Mouse (Mus musculus) forebrain, embryonic 14.5 days (tissue): Measurements from ENCODE around the gene Yipf4. TPM values are rescaled to one million over a fixed set of nuclear protein-coding genes. Genes with fewer than 3 reads are reported as not detected.
A peak's percentile ranks its signal among the peaks of the same experiment; 100 is the strongest.
"Not testable (repeated sequence)": the region's sequence is repeated elsewhere in the genome, so short reads cannot be mapped to it uniquely, and the experiment has no call there.

Experiments used
- ATAC-seq: fragments of 200-750 bp; cut with Nextera tagmentation; 2 replicates; pipeline ENCODE4 v1.8.0; 2017; ENCODE audit warnings: mild to moderate bottlenecking, moderate library complexity
- DNase-seq: peaks from one replicate; pipeline ENCODE4 v3.0.0-alpha.2; 2015; ENCODE audit warnings: low spot score
- H3K27ac ChIP-seq: fragments of 300-500 bp; sonication (generic); 2 replicates; pipeline ENCODE4 v1.5.1; 2014; ENCODE audit warnings: low read depth, mild to moderate bottlenecking, control low read depth, low read length, moderate library complexity
- H3K27me3 ChIP-seq: fragments of 300-500 bp; sonication (generic); replicated peaks from 2 replicates; pipeline ENCODE4 v1.6.1; 2014; ENCODE audit warnings: low read length, control low read depth, mixed read lengths; ENCODE audit not compliant: control insufficient read depth, insufficient read depth
- H3K36me3 ChIP-seq: fragments of 300-500 bp; sonication (generic); 2 replicates; pipeline ENCODE4 v1.6.1; 2014; ENCODE audit warnings: low read length, control low read depth; ENCODE audit not compliant: control insufficient read depth, insufficient read depth
- H3K4me1 ChIP-seq: fragments of 300-500 bp; sonication (generic); 2 replicates; pipeline ENCODE4 v1.6.1; 2014; ENCODE audit warnings: antibody characterized with exemption, low read length, control low read depth; ENCODE audit not compliant: control insufficient read depth, insufficient read depth
- H3K4me2 ChIP-seq: fragments of 300-500 bp; sonication (generic); 2 replicates; pipeline ENCODE4 v1.6.1; 2014; ENCODE audit warnings: mild to moderate bottlenecking, control low read depth, low read length
- H3K4me3 ChIP-seq: fragments of 300-500 bp; sonication (generic); 2 replicates; pipeline ENCODE4 v1.5.1; 2014; ENCODE audit warnings: low read depth, low read length, control low read depth
- H3K9ac ChIP-seq: fragments of 300-500 bp; sonication (generic); 2 replicates; pipeline ENCODE4 v1.6.1; 2014; ENCODE audit warnings: mild to moderate bottlenecking, low read length, control low read depth, moderate library complexity
- H3K9me3 ChIP-seq: fragments of 300-500 bp; sonication (generic); replicated peaks from 2 replicates; pipeline ENCODE4 v1.6.1; 2016; ENCODE audit warnings: low read length, control low read depth, mixed read lengths; ENCODE audit not compliant: control insufficient read depth
- WGBS: fragments of 180-500 bp; shearing (Covaris S2); extraction: QIAGEN DNeasy Blood & Tissue Kit; methylation state at CpG from one replicate; pipeline ENCODE4 v1.1.7; 2014; 5-methylcytosine and 5-hydroxymethylcytosine counted together
- polyA plus RNA-seq: library from polyadenylated mRNA; unstranded; fragments of >200 nt; fragmentation: Nextera tagmentation; extraction: Ambion mirVana; gene quantifications from 2 replicates; pipeline ENCODE4 v1.2.1, GENCODE M21; 2014

The Yipf4 gene
- polyA plus RNA-seq, 1 experiment from 2014 or later = 67.4 TPM

- H3K27me3 ChIP-seq = no peaks in the 10 kb centered on the region
- no peak within 1 kb of the TSS for H3K4me2 ChIP-seq
- no peak within 1 kb of the TSS for H3K4me3 ChIP-seq
- DNase-seq = no peak
- H3K36me3 ChIP-seq = no peaks in the 10 kb centered on the region
- no peaks in the 10 kb centered on the region for H3K4me1 ChIP-seq
- H3K27ac ChIP-seq = no peak within 1 kb of the TSS
- 60% methylated on average over 8 of the region's 8 CpGs for whole genome bisulfite sequencing
- no peak for ATAC-seq
- no peak within 1 kb of the TSS for H3K9ac ChIP-seq
- no peaks in the 10 kb centered on the region for H3K9me3 ChIP-seq
Observed at GRCm38 (mm10) chr17:74458711-74459408, 30.4 kb upstream of the Yipf4 start, which contains the start of gene Nlrc4. TSS of gene Nlrc4 (minus strand) at chr17:74459142.

- Histone ChIP-seq H3K4me3 (no peak overlapping the region), H3K27ac (no peak overlapping the region), H3K9me3 (no peaks in the 10 kb centered on the region), H3K4me2 (no peak overlapping the region), H3K9ac (no peak overlapping the region), H3K4me1 (no peaks in the 10 kb centered on the region), H3K27me3 (no peaks in the 10 kb centered on the region), H3K36me3 (no peaks in the 10 kb centered on the region)
- DNase-seq (no peak), ATAC-seq (no peak)
Observed at GRCm38 (mm10) chr17:74463510-74463909, 25.8 kb upstream of the Yipf4 start.

- not testable (repeated sequence) for H3K27me3 ChIP-seq, H3K4me2 ChIP-seq, H3K9ac ChIP-seq, H3K4me3 ChIP-seq, ATAC-seq, H3K4me1 ChIP-seq, H3K36me3 ChIP-seq, H3K9me3 ChIP-seq, DNase-seq, H3K27ac ChIP-seq
- 82% methylated on average over 2 of the region's 2 CpGs for WGBS
Observed at GRCm38 (mm10) chr17:74467981-74468380, 21.3 kb upstream of the Yipf4 start.

- not testable (repeated sequence) for DNase-seq, H3K27ac ChIP-seq, H3K4me3 ChIP-seq, H3K9ac ChIP-seq, H3K9me3 ChIP-seq, H3K4me2 ChIP-seq, ATAC-seq, H3K27me3 ChIP-seq, H3K36me3 ChIP-seq, H3K4me1 ChIP-seq
- 82% methylated on average over 6 of the region's 6 CpGs for WGBS
Observed at GRCm38 (mm10) chr17:74470133-74470532, 19.2 kb upstream of the Yipf4 start.

- DNase-seq (no peak), ATAC-seq (no peak)
- H3K36me3 ChIP-seq = no peaks in the 10 kb centered on the region
- WGBS = 85% methylated on average over 14 of the region's 14 CpGs
- no peaks in the 10 kb centered on the region for H3K9me3 ChIP-seq
- no peak overlapping the region for H3K9ac ChIP-seq
- H3K27me3 ChIP-seq = no peaks in the 10 kb centered on the region
- no peak overlapping the region for H3K27ac ChIP-seq
- H3K4me2 ChIP-seq = no peak overlapping the region
- H3K4me1 ChIP-seq = no peaks in the 10 kb centered on the region
- no peak overlapping the region for H3K4me3 ChIP-seq
Observed at GRCm38 (mm10) chr17:74480361-74481069, 8.8 kb upstream of the Yipf4 start.

- H3K4me3 ChIP-seq = peak overlapping the region; percentile 96
- H3K4me1 ChIP-seq = peaks cover 7% of the 10 kb centered on the region; the same call in 1 of the 2 replicates
- ATAC-seq (no peak), DNase-seq (peak; percentile 13)
- H3K9ac ChIP-seq = peak overlapping the region; percentile 89
- no peaks in the 10 kb centered on the region for H3K9me3 ChIP-seq
- H3K36me3 ChIP-seq = peaks cover 23% of the 10 kb centered on the region
- WGBS = 2% methylated on average over 12 of the region's 12 CpGs
- peak overlapping the region; percentile 68; the same call in 1 of the 2 replicates for H3K27ac ChIP-seq
- no peaks in the 10 kb centered on the region for H3K27me3 ChIP-seq
- H3K4me2 ChIP-seq = peak overlapping the region; percentile 71
Observed at GRCm38 (mm10) chr17:74489901-74490220, 568 bp downstream of the Yipf4 start.

- H3K4me3 ChIP-seq = no peak overlapping the region
- H3K9ac ChIP-seq = no peak overlapping the region
- ATAC-seq (no peak), DNase-seq (no peak)
- no peak overlapping the region for H3K4me2 ChIP-seq
- H3K9me3 ChIP-seq = no peaks in the 10 kb centered on the region
- H3K27me3 ChIP-seq = no peaks in the 10 kb centered on the region
- peaks cover 37% of the 10 kb centered on the region for H3K36me3 ChIP-seq
- H3K4me1 ChIP-seq = peaks cover 7% of the 10 kb centered on the region; the same call in 1 of the 2 replicates
- no peak overlapping the region for H3K27ac ChIP-seq
- WGBS = 93% methylated on average over 3 of the region's 3 CpGs
Observed at GRCm38 (mm10) chr17:74491565-74491964, 2.3 kb downstream of the Yipf4 start.

- Histone ChIP-seq H3K9me3 (no peaks in the 10 kb centered on the region), H3K36me3 (peaks cover 47% of the 10 kb centered on the region), H3K4me2 (no peak overlapping the region), H3K4me3 (no peak overlapping the region), H3K27me3 (no peaks in the 10 kb centered on the region), H3K9ac (no peak overlapping the region), H3K4me1 (no peaks in the 10 kb centered on the region), H3K27ac (no peak overlapping the region)
- ATAC-seq (no peak), DNase-seq (no peak)
- 86% methylated on average over 4 of the region's 4 CpGs for WGBS
Observed at GRCm38 (mm10) chr17:74500204-74500603, 10.9 kb downstream of the Yipf4 start.

GRCm38 (mm10) chr17:74501085-74501484 lies 11.8 kb downstream of the Yipf4 start:
- ATAC-seq (no peak), DNase-seq (no peak)
- Histone ChIP-seq H3K36me3 (peaks cover 39% of the 10 kb centered on the region), H3K9me3 (no peaks in the 10 kb centered on the region), H3K4me1 (no peaks in the 10 kb centered on the region), H3K4me3 (no peak overlapping the region), H3K27me3 (no peaks in the 10 kb centered on the region), H3K4me2 (no peak overlapping the region), H3K9ac (no peak overlapping the region), H3K27ac (no peak overlapping the region)
